Mouse (Mus musculus) hematopoietic stem cell, adult 5-6 weeks (primary cell): Measurements from ENCODE around the gene Ezh1. TPM values are rescaled to one million over a fixed set of nuclear protein-coding genes. Genes with fewer than 3 reads are reported as not detected.

ENCODE experiments used
- ATAC-seq, 2 experiments: fragments of 125-278 bp in 1 of 2; replicated peaks in 1 of 2; 2 replicates each; pipeline ENCODE4 v1.8.0; 2016 to 2017; ENCODE audit warnings: inconsistent platforms in 2 of 2, mild to moderate bottlenecking in 2 of 2, moderate number of reproducible peaks in 2 of 2, low read depth in 1 of 2, moderate TSS enrichment in 1 of 2; ENCODE audit not compliant: low FRiP score in 2 of 2, poor library complexity in 2 of 2, severe bottlenecking in 2 of 2, insufficient read depth in 1 of 2, low TSS enrichment in 1 of 2
- total RNA-seq: library from RNA; stranded (forward); fragments of 172-1452, 232-1000 nt; gene quantifications from 2 replicates; pipeline ENCODE4 v1.2.3, GENCODE M21; 2017

Gene Ezh1
- total RNA-seq, 1 experiment from 2014 or later = 45.0 TPM

- ATAC-seq = peak in 1 of 2 experiments; percentile 15; a peak in 1 of 4 replicates
Measured at GRCm38 (mm10) chr11:101176933-101177773, 49.1 kb downstream of the Ezh1 start.

- no peak for ATAC-seq
Measured at GRCm38 (mm10) chr11:101176117-101176691, 50.1 kb downstream of the Ezh1 start.

DNA sequence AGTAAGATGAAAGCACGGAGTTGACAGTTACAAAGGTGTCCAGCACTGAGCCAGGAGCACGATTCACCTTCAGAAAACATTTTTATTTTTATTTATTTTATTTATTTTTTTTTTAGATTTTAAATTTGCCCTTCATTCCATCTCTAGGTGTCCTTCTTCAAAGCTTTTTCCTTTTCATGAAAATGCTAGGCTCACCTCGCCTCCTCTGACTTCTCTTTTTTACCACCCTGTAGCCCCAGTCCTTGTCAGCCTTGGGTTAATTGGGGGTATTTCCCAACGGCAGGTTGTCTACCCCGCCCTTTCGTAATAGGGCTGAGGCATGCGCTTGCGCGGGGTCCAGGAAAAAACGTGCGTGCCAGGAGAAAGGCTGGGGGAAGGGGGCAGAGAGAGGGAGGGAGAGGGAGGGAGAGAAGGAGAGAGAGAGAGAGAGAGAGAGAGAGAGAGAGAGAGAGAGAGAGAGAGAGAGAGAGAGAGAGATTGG, 50.6 kb downstream of the Ezh1 start:
- no peak for ATAC-seq

- ATAC-seq = no peak
Measured at GRCm38 (mm10) chr11:101174851-101175628, 51.2 kb downstream of the Ezh1 start, which contains the start of gene Ccr10. Ccr10 (minus strand) TSS chr11:101175443.

- ATAC-seq = no peak
Measured at GRCm38 (mm10) chr11:101174389-101174745, 51.9 kb downstream of the Ezh1 start.

GRCm38 (mm10) chr11:101173631-101174388, 52.5 kb downstream of the Ezh1 start:
- peak; percentile 50 to 54 for ATAC-seq

DNA sequence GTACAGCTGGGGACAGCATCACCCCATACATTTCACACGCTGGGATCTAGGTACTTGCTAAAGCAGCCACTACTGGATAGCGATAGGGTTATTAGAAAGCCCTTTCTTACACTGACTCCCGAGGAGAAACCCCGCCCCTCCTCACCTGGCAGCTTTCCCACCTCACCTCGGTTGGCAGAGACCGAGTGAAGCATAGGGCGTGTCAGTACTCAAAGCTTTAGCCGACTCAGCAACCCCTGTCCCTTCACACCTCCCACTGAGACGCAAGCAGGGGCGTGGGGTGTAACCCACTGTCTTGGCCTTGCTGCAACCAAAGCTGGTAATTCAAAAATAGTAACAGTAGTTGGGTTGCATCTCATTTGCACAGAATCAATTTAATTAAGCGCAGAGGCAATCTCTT, 53.2 kb downstream of the Ezh1 start:
- ATAC-seq = no peak

DNA sequence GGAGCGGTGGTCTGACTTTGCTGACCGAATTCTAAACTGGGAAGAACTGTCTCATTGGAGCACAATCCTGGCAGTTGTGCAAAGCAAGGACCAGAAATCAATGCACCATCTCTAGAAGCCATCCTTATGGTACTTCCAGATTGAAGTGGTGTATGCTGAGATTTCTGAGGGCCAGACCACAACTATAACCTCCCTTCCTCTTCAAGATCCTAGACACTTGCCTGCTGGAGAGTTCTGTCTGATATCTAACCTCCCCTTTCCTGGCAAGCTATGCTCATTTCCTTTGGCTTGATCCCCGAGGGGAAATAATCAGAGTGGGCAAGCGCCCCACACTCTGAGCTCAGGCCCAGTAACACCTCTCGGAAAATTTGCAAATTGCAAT, 53.8 kb downstream of the Ezh1 start:
- ATAC-seq = no peak

- ATAC-seq = no peak
Measured at GRCm38 (mm10) chr11:101171721-101172433, 54.4 kb downstream of the Ezh1 start.

GRCm38 (mm10) chr11:101170811-101171610, 55.3 kb downstream of the Ezh1 start, which contains the start of gene Plekhh3:
Plekhh3 (minus strand) TSS chr11:101171351.
- ATAC-seq = peak; percentile 55 to 63

DNA sequence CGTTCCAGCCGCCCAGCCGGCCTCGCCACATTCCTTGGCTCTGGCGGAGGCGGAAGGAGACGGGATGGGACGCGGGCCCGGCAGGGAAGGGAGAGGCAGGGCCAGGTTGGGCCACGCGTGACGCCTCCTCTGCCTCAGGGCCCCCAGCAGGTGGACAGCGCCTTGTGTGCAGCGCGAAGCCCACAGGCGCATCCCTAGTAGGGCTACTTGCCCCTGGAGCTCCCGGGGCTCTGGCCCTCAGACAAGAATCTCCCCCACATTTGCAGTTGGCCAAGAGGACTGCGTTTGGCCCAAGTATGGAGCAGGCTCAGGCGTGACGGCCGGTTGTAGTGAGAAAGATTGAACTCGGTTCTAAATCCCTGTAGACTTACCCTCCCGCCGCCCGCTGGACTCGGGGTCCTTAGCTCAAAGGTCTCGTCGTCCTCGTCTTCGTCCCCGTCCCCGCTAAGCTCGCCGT, 55.9 kb downstream of the Ezh1 start, which contains the start of gene Cntnap1:
Cntnap1 (plus strand) TSS at position 170 of the 457 bp plus-strand sequence.
- ATAC-seq = no peak

GRCm38 (mm10) chr11:101169301-101170107, 56.8 kb downstream of the Ezh1 start:
- ATAC-seq = no peak

- ATAC-seq = no peak
Measured at GRCm38 (mm10) chr11:101168301-101168980, 57.8 kb downstream of the Ezh1 start.

- no peak for ATAC-seq
Measured at GRCm38 (mm10) chr11:101167963-101168300, 58.3 kb downstream of the Ezh1 start.
